Mouse (Mus musculus) inflammation-experienced regulatory T-cells, adult 6 months (primary cell): Measurements from ENCODE around the gene B3gnt8. TPM values are rescaled to one million over a fixed set of nuclear protein-coding genes. Genes with fewer than 3 reads are reported as not detected.

Source experiments
- ATAC-seq: one replicate; pipeline ENCODE4 v1.8.0; 2017
- polyA plus RNA-seq, 3 experiments: library from polyadenylated mRNA; unstranded; fragments of 100-300 nt; shearing (Covaris generic); gene quantifications; one replicate each; pipeline ENCODE4 v1.2.1; 2017

B3gnt8 gene
- polyA plus RNA-seq, 3 experiments from 2014 or later, result 0.40 to 0.45 TPM; not detected in 1

DNA sequence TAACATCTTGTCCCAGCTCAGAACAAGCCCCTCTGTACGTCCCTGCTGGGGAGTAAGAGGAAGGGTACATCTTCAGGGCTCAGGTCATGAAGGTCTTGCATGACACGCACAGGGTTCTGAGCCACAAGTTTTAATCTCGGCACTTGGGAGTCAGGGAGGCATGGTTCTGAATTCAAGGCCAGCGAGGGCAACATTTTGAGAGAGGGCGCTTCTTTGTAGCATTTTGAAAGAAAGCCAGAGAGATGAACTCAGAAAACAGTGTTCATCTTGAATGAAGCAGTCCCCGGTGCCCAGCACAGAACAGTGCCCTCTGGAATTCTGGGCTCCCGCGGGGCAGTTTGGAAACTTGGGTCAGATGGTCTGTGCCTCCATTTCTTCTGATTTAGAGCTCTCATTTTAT, 39.9 kb downstream of the B3gnt8 start:
- no peak for ATAC-seq

DNA sequence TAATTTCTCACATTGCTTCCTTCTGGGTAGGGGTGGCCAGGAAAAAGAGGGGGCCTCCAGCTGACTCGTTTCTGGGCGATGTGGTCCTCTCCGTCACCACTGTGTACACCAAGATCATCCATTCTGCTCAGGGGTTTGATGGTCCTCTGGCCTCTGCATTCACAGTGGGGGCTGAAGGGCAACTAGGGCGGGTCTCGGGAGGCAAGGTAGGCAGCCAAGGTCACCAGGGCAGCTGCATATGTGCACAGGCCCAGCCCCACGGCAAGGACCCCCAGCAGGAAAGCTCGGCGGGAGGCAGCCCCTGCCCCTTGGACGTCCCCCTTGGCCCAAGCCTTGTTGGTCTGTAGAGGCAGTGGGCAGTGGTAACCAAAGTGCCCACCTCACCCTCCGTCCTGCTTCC, 42.7 kb downstream of the B3gnt8 start:
- ATAC-seq, result no peak

DNA sequence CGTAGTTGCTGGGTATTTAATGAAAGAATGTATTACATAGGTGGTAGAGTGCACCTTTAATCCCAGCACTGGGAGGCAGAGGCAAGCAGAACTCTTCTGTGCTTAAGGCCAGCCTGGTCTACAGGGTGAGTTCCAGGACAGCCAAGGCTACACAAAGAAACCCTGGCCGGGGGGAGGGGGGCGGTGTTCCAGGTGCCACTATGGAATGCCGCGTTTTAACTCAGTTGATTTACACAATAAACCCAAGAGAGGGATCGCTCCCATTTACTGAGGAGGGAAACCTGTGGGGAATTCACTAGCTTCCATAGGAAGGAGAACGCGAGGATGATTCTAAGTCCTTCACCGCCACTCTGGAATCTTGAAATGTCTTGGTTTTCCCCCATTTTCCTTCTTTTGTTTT, 43.2 kb downstream of the B3gnt8 start:
- no peak for ATAC-seq

DNA sequence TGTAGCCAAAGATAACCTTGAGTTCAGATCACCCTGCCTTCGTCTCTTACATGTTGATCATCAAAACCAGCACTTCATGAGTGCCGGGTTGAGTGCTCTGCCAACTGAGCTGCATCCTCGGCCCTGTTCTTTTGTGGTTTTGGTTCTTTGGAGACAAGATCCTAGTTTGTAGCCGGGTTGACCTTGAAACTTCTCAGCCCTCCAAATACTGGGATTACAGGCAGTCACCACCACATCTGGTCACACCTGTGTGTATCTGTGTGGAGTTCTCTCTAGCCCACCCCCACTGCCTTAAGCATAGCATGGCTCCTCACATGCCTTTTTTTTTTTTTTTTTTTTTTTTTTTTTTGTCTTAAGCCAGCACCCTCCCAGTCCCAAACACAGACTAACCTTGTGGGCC, 43.6 kb downstream of the B3gnt8 start:
- no peak for ATAC-seq

DNA sequence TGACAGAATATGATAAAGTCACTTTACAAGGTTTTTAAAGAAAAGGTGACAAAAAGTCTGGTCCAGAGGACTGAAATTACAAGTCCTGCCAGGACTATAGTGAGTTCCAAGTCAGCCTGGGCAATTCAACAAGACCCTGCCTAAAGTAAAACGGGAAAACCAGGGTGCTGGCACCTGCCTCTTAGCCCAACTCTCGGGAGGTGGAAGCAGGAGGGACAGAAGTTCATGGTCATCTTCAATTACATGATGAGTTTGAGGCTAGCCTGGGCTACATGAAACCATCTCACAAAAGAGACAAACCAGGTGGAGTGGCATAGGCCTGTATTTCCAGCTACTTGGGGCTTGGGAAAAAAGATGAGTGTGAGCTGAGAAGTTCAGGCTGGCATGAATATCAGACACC, 45.2 kb downstream of the B3gnt8 start:
- ATAC-seq, result no peak

DNA sequence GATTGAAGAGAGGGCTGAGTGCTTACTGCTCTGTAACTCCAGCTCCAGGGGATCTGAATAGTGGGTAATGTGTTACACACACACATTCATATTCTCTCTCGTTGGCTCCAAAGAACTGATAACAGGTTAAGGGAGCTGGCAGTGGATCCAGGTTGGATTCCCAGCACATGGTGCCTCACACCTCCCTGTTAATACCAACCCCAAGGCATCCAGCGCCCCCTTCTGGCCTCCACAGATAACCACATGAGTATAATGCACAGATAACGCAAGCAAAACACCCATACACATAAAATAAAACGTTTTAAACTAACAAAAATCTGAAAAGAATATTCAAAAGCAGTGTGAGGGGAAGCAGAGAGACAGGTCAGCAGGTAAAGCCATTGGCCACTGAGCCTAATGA, 46.0 kb downstream of the B3gnt8 start:
- ATAC-seq, result no peak

DNA sequence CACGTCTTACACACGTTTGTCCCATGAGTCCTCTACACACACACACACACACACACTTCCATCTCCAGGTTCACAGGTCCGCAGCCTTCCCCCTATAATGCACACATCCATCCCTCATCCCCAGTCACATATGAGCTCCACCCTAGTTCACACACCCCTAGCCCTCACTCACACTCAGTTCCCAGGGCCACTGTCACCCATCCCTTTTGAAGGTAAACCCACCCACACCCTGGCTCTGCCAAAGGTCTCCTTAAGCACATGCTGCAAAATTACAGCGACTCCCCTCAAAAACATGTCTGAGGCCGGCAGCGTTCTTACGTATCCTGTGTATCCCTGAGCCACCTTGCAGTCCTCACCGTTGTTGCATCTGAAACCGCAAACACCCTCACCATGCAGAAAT, 47.8 kb downstream of the B3gnt8 start:
- ATAC-seq, result peak; percentile 21

DNA sequence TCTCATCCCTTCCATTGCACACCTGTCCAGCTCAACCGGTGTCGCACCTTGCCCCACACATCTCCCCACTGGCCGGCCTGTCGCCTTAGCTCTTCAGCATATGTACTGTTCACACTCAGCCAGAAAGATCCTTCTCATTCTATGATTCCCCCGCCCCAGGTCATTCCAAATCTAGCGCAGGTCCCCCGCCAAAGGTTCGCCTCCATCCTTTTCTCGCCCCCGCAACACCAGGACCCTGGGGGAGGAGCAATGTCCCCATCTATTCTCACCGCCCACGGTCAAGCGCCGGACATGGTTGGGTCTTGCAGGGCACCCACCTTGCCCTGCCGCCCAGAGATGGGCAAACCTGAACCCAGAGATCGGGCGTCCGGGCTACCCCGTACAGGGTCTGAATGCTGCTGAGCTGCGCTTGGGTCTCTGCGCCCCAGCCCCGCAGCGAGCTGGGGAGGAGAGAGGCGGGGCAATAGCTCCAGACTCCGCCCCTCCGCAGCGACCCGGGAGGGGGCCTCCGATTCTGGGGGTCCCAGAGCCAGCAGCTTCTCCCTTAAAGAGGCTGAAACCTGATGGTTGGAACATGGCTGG, 48.4 kb downstream of the B3gnt8 start, which contains the start of gene Tmem91:
Tmem91 (minus strand) TSS at position 448 of the 582 bp plus-strand sequence.
- no peak for ATAC-seq

DNA sequence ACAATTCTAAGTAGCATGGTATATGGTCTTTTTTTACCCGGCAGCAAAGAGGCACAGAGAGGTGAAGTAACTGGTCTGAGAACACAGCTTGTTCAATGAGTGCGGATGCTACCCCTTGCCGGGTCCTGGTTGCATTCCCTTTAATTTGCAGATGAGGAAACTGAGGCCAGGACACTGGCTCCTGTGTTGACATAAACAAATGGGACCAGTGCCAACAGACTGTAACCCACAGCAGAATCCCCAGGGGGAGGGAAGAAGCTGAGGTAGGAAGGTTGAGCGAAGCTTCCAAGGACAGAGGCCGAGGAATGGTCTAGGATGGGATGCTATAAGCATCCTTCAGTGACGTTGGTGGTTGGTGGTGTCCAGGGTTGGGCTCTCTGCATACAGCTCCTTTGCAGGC, 49.0 kb downstream of the B3gnt8 start:
- no peak for ATAC-seq

DNA sequence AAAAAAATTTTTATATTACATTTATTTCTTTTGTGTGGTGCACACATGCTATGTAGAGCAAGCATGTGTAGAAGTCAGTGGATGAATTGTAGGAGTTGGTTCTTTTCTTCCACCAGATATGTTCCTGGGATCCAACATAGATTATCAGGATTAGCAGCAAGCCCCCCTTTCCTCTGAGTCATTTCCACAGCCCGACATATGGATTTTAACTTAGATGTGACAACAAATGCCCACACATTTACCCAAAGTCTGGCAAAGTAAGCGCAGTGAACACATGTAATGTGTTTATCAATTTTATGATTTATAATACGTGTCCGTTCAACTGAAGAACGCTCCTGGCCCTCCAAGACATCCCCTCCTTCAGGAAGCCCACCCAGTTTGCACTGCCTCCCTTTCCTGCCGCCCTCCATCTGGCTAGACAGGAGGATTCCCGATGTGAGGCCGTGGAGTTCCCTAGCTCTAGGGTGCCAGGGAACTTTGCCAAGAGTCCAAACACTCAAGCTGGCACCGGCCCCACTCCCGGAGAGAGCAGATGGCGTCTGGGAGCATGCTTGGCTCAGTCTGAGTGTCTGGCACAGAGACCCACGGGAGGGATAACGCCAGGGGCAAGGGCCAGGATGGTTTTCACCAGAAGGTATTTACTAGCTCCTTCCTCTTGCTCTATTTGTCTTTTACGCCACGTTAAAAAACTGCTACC, 49.8 kb downstream of the B3gnt8 start:
- ATAC-seq, result no peak

DNA sequence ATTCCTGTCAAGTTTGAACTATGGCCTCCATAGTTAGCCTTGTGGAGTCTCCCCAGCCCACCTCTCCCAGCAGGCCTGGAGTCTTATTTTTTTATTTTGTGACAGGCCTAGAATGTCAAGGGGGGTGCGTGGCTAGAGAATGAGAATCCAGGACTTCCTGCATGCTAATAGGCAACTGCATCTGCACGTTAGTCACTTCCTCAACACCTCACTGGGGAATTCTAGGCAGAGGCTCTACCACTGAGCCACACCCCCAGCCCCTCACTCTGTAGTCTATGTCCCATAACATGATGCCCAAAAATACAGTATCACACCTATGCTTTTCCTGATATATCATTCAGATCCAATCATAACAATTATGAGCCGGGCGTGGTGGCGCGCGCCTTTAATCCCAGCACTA, 50.6 kb downstream of the B3gnt8 start:
- ATAC-seq, result no peak

DNA sequence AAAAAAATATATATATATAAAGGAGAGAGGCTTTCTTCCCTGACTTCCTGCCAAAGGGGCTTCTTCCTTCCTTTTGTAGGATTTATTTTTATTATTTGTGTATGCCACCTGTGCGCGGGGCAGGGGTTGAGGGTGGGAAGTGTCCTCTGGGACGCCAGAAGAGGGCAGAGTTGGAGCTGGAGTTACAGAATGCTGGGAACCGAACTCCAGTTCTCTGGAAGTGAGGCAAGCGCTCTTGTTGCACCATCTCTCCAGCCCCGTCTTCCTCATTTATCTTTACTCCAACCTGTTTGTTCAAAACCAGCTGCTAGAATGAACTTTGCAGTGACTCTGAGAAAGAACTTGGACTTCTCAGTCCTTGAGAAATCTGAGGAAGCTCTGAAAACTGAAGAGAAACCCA, 53.5 kb downstream of the B3gnt8 start:
- ATAC-seq, result no peak

DNA sequence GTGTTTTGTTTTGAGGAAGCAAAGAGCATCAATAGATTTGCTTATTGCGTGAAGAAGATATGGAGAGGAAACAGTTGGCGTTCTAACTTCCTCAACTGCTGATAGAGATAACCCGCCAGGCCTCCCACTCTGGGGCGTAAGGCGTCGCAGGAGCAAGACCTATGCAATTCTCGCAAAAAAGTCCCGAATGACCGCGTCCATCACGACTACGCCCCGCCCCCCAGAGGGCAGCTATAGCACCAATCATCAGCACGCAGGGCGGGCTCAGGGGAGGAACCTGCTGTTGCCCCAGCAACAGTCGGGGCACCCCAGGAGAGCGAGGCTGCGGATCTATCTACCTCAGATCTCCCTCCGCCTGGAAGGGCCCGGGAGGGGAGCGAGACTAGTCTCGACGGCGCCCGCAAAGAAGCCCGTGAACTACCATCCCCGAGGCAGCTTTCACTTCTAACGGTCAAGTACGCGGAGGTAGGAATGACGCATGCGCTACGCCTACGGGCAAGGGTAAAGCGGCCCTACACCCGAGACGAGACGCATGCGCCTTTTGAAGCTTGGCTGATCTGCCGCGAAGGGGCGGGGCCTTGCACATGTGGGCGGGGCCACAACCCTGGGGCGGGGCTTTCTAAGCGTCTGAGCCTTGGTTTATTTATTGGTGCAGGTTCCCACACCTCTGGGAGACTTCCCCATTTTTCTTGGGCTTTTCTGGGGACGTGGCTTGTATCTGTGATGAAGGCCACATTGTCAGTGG, 54.2 kb downstream of the B3gnt8 start, which contains the start of gene B9d2:
B9d2 (plus strand) TSS at position 267 of the 745 bp plus-strand sequence.
- ATAC-seq, result peak; percentile 83

DNA sequence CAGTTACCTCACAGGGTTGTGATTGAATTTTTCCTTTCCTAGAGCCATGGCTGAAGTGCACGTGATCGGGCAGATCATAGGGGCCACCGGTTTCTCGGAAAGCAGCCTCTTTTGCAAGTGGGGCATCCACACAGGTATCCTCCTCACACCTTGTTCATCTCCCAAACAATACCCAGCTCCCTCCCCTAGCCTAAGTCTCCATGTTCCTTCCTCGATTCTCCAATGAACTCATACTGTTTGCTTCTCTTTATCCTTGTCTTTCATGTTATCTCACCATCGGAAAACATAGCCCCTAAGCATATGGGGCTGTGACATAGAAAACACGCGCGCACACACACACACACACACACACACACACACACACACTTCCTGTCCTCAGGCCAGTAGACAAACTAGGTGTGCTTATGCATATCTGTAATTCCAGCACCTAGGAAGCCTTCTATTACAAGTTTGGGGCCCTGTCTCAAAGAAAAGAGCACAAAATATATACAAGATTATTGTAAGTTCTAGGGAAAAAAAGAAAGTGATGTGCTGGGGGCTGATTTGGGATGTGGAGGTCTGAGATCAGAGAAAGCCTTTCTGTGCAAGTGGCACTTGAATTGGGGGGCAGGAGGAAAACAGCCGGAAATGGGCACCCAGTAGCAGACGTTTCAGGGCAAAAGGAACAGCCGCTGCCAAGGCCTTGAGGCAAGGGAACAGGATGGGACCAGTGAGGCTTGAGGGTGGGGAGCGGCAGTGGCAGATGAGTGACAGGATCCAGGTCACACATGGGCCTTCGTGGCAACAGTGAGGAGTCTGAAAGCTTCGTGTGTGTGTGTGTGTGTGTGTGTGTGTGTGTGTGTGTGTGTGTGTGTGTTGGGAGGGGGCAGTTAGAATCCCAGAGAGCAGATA, 55.1 kb downstream of the B3gnt8 start:
- ATAC-seq, result no peak

DNA sequence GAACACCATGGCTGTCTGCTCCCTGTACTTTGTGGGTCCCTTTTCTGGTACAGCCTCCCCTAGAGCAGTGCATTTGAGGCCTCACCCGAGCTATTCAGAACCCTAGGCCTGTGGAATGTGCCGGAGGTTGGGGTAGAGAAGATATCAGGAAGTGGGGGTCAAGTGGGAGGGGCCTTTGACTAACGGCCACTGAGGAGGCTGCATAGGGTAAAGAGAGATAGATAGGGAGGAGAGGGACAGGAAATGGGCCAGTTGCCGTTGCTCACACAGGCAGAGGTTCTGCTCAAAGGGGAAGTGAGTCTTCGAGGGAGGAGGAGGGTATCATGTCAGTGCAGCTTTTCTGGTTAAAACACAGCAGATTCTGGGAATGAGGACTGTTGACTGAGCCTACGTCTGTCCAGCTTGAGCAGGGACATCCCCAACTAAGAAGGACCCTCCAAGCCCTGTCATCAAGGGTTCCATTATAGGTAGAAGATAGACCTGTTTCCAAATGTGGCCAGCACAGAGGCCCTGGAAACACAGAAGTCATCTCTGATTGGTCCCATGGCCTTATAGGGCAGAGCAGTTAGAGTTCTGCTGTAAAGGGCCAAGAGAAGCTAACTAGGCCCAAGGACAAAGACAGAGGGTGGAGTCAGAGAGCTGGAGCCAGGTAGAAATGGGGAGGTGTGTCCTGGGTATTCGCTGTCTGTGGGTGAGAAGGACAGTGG, 57.2 kb downstream of the B3gnt8 start:
- peak; percentile 39 for ATAC-seq

DNA sequence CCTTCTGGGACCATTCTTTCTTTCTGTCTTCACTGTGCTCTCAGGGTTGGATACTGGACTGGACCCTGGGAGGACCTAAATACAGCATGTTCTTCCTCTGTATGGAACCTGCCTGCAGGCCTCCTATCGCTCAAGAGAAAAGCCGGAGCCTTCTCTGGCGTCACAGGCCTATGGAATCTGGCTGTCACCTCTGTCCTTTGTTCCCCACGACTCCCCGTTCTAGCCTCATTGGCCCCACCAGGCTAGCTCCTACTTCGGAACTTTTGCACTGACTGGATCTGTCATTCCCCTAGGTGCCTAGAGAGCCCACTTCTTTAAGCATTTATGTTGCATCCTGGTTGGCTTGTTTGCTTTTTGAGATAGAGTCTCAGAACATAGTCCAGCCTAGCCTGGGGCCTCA, 58.2 kb downstream of the B3gnt8 start:
- ATAC-seq, result no peak

Other genes with a start within 250 kb of the B3gnt8 start
- 10 to 100 TPM in 2 of 3 experiments, 1 to 10 TPM in 1; 9.0 to 11.0 (median 10.1) TPM for gene Lipe, start 227.9 kb upstream of the B3gnt8 start, polyA plus RNA-seq
- not detected for gene Cxcl17, start 213.8 kb upstream of the B3gnt8 start, polyA plus RNA-seq
- under 1 TPM in 1 of 3 experiments, not detected in 2; 0.54 TPM for gene Ceacam1, start 149.1 kb upstream of the B3gnt8 start, polyA plus RNA-seq
- gene Ceacam2, start 86.8 kb upstream of the B3gnt8 start, polyA plus RNA-seq, result under 1 TPM in 1 of 3 experiments, not detected in 2; 0.20 TPM
- gene Erich4, start 10.8 kb upstream of the B3gnt8 start, polyA plus RNA-seq, result not detected
- gene Dmac2, start 7.2 kb upstream of the B3gnt8 start, polyA plus RNA-seq, result 10 to 100 TPM; 27.1 to 55.4 (median 47.5) TPM
- 10 to 100 TPM; 10.5 to 16.7 (median 15.5) TPM for gene Bckdha, start 32.3 kb downstream of the B3gnt8 start, polyA plus RNA-seq
- gene Exosc5, start 32.5 kb downstream of the B3gnt8 start, polyA plus RNA-seq, result 100 to 1,000 TPM in 2 of 3 experiments, 10 to 100 TPM in 1; 65.5 to 124 (median 103) TPM
- 10 to 100 TPM in 2 of 3 experiments, 1 to 10 TPM in 1; 8.2 to 23.6 (median 14.4) TPM for gene Tmem91, start 48.5 kb downstream of the B3gnt8 start, polyA plus RNA-seq
- gene B9d2, start 54.1 kb downstream of the B3gnt8 start, polyA plus RNA-seq, result 10 to 100 TPM; 55.9 to 76.1 (median 57.2) TPM
- gene Tgfb1, start 60.3 kb downstream of the B3gnt8 start, polyA plus RNA-seq, result 1 to 10 TPM; 4.6 to 6.7 (median 5.4) TPM
- gene Ccdc97, start 92.4 kb downstream of the B3gnt8 start, polyA plus RNA-seq, result 10 to 100 TPM; 41.2 to 45.8 (median 45.8) TPM
- gene Hnrnpul1, start 128.1 kb downstream of the B3gnt8 start, polyA plus RNA-seq, result 10 to 100 TPM; 46.6 to 56.2 (median 54.7) TPM
- 10 to 100 TPM; 18.6 to 32.5 (median 25.5) TPM for gene Axl, start 162.1 kb downstream of the B3gnt8 start, polyA plus RNA-seq
- 1 to 10 TPM; 2.9 to 4.1 (median 3.0) TPM for gene Cyp2s1, start 190.3 kb downstream of the B3gnt8 start, polyA plus RNA-seq